Mouse (Mus musculus): Measurements from ENCODE around the gene Dhps.
"Not testable (repeated sequence)": the region's sequence is repeated elsewhere in the genome, so short reads cannot be mapped to it uniquely, and the experiment has no call there.

The Dhps gene

GRCm38 (mm10) chr8:85062603-85063002 lies 9.0 kb upstream of the Dhps start:
- no peak for DNase-seq (ENCODE audit: low read depth, low spot score)

GRCm38 (mm10) chr8:85065213-85065612 lies 6.3 kb upstream of the Dhps start:
- no peak for DNase-seq (ENCODE audit: low read depth, low spot score)

- no peak for DNase-seq (ENCODE audit: low read depth, low spot score)
Observed at GRCm38 (mm10) chr8:85067155-85067554, 4.4 kb upstream of the Dhps start.

GRCm38 (mm10) chr8:85067982-85068381 lies 3.6 kb upstream of the Dhps start, which contains the start of gene Gm5741:
TSS of gene Gm5741 (minus strand) at chr8:85067982.
- DNase-seq (ENCODE audit: low read depth, low spot score), result no peak

GRCm38 (mm10) chr8:85071041-85071440 lies 516 bp upstream of the Dhps start:
- peak; percentile 85 for DNase-seq (ENCODE audit: low read depth, low spot score)

- DNase-seq (ENCODE audit: low read depth, low spot score), result peak; percentile 77
Observed at GRCm38 (mm10) chr8:85072364-85072929, 890 bp downstream of the Dhps start.

GRCm38 (mm10) chr8:85073041-85073612 lies 1.6 kb downstream of the Dhps start:
- no peak for DNase-seq (ENCODE audit: low read depth, low spot score)

- no peak for DNase-seq (ENCODE audit: low read depth, low spot score)
Observed at GRCm38 (mm10) chr8:85074167-85074566, 2.6 kb downstream of the Dhps start.

- no peak for DNase-seq (ENCODE audit: low read depth, low spot score)
Observed at GRCm38 (mm10) chr8:85074617-85075016, 3.1 kb downstream of the Dhps start.

- peak; percentile 73 for DNase-seq (ENCODE audit: low read depth, low spot score)
Observed at GRCm38 (mm10) chr8:85076001-85076400, 4.4 kb downstream of the Dhps start.

- peak; percentile 95 for DNase-seq (ENCODE audit: low read depth, low spot score)
Observed at GRCm38 (mm10) chr8:85076993-85077392, 5.4 kb downstream of the Dhps start.

GRCm38 (mm10) chr8:85080214-85080531 lies 8.6 kb downstream of the Dhps start:
- DNase-seq (ENCODE audit: low read depth, low spot score), result no peak

- peak; percentile 83 for DNase-seq (ENCODE audit: low read depth, low spot score)
Observed at GRCm38 (mm10) chr8:85080532-85081215, 9.1 kb downstream of the Dhps start, which contains the start of gene Wdr83os. TSS of gene Wdr83os (plus strand) at chr8:85080740.

GRCm38 (mm10) chr8:85081216-85081555 lies 9.6 kb downstream of the Dhps start, which contains the start of gene Wdr83:
TSS of gene Wdr83 (minus strand) at chr8:85081306.
- DNase-seq (ENCODE audit: low read depth, low spot score), result peak; percentile 65

- DNase-seq (ENCODE audit: low read depth, low spot score), result not testable (repeated sequence)
Observed at GRCm38 (mm10) chr8:85082169-85082568, 10.6 kb downstream of the Dhps start.

- DNase-seq (ENCODE audit: low read depth, low spot score), result peak; percentile 98
Observed at GRCm38 (mm10) chr8:85083108-85083813, 11.7 kb downstream of the Dhps start, which contains the start of gene Man2b1. TSS of gene Man2b1 (plus strand) at chr8:85083270.

- no peak for DNase-seq (ENCODE audit: low read depth, low spot score)
Observed at GRCm38 (mm10) chr8:85084633-85085032, 13.1 kb downstream of the Dhps start.

GRCm38 (mm10) chr8:85086238-85086637 lies 14.7 kb downstream of the Dhps start:
- DNase-seq (ENCODE audit: low read depth, low spot score), result no peak

GRCm38 (mm10) chr8:85088771-85089170 lies 17.2 kb downstream of the Dhps start:
- peak; percentile 62 for DNase-seq (ENCODE audit: low read depth, low spot score)

GRCm38 (mm10) chr8:85090856-85091255 lies 19.3 kb downstream of the Dhps start:
- DNase-seq (ENCODE audit: low read depth, low spot score), result no peak

GRCm38 (mm10) chr8:85091526-85092090 lies 20.1 kb downstream of the Dhps start:
- no peak for DNase-seq (ENCODE audit: low read depth, low spot score)

- DNase-seq (ENCODE audit: low read depth, low spot score), result no peak
Observed at GRCm38 (mm10) chr8:85095051-85095450, 23.5 kb downstream of the Dhps start.

All from 3T3-L1 (cell line).